Mouse (Mus musculus) midbrain, embryonic 10.5 days (tissue): ENCODE measurements around the gene Ndufa8. TPM values are rescaled to one million over a fixed set of nuclear protein-coding genes. Genes with fewer than 3 reads are reported as not detected.

ENCODE experiments used
- DNase-seq: peaks from one replicate; pipeline ENCODE4 v3.0.0-alpha.2; 2017; ENCODE audit warnings: low spot score
- H3K27ac ChIP-seq: fragments of 300-500 bp; sonication (generic); replicated peaks from 2 replicates; pipeline ENCODE4 v1.5.1; 2016; ENCODE audit warnings: mild to moderate bottlenecking
- H3K27me3 ChIP-seq: fragments of 300-500 bp; sonication (generic); 2 replicates; pipeline ENCODE4 v1.6.1; 2016; ENCODE audit warnings: low read depth, mild to moderate bottlenecking; ENCODE audit not compliant: poor library complexity, severe bottlenecking
- H3K36me3 ChIP-seq: fragments of 300-500 bp; sonication (generic); 2 replicates; pipeline ENCODE4 v1.6.1; 2016; ENCODE audit warnings: mild to moderate bottlenecking, moderate library complexity
- H3K4me1 ChIP-seq: fragments of 300-500 bp; sonication (generic); 2 replicates; pipeline ENCODE4 v1.6.1; 2016
- H3K4me3 ChIP-seq: fragments of 300-500 bp; sonication (generic); 2 replicates; pipeline ENCODE4 v1.5.1; 2016; ENCODE audit warnings: mild to moderate bottlenecking, moderate library complexity
- H3K9me3 ChIP-seq: fragments of 300-500 bp; sonication (generic); replicated peaks from 2 replicates; pipeline ENCODE4 v1.6.1; 2016; ENCODE audit warnings: mild to moderate bottlenecking
- WGBS: fragments of 180-500 bp; shearing (Covaris S2); methylation state at CpG from one replicate; pipeline ENCODE4 v1.1.7; 2016; 5-methylcytosine and 5-hydroxymethylcytosine counted together
- polyA plus RNA-seq: library from polyadenylated mRNA; unstranded; fragments of >200 nt; fragmentation: Nextera tagmentation; extraction: Ambion mirVana; gene quantifications from 2 replicates; pipeline ENCODE4 v1.2.1, GENCODE M21; 2016

Ndufa8 gene
- polyA plus RNA-seq, 1 experiment from 2014 or later: 202 TPM

GRCm38 (mm10) chr2:36077160-36077761 is 28.1 kb upstream of the Ndufa8 start:
- Histone ChIP-seq H3K4me1 (peaks cover 10% of the 10 kb centered on the region), H3K4me3 (no peak overlapping the region), H3K27ac (no peak overlapping the region), H3K27me3 (peaks cover 13% of the 10 kb centered on the region; the same call in 1 of the 2 replicates), H3K36me3 (no peaks in the 10 kb centered on the region), H3K9me3 (no peaks in the 10 kb centered on the region)
- no peak for DNase-seq
- 34% methylated on average over 11 of the region's 11 CpGs for WGBS

GRCm38 (mm10) chr2:36075210-36075609 is 26.0 kb upstream of the Ndufa8 start:
- Histone ChIP-seq H3K9me3 (no peaks in the 10 kb centered on the region), H3K4me3 (no peak overlapping the region), H3K4me1 (peaks cover 7% of the 10 kb centered on the region), H3K27me3 (peaks cover 13% of the 10 kb centered on the region; the same call in 1 of the 2 replicates), H3K36me3 (no peaks in the 10 kb centered on the region), H3K27ac (no peak overlapping the region)
- WGBS: 88% methylated on average over 5 of the region's 5 CpGs
- no peak for DNase-seq

GRCm38 (mm10) chr2:36073781-36074180 is 24.6 kb upstream of the Ndufa8 start:
- no peak for DNase-seq
- Histone ChIP-seq H3K4me1 (peaks cover 7% of the 10 kb centered on the region), H3K4me3 (no peak overlapping the region), H3K27ac (no peak overlapping the region), H3K36me3 (no peaks in the 10 kb centered on the region), H3K27me3 (peaks cover 7% of the 10 kb centered on the region; the same call in 1 of the 2 replicates), H3K9me3 (no peaks in the 10 kb centered on the region)
- WGBS: 58% methylated on average over 3 of the region's 3 CpGs

- Histone ChIP-seq H3K9me3 (no peaks in the 10 kb centered on the region), H3K4me1 (no peaks in the 10 kb centered on the region; the same call in 1 of the 2 replicates), H3K27me3 (peaks cover 4% of the 10 kb centered on the region; the same call in 1 of the 2 replicates), H3K27ac (no peak overlapping the region), H3K36me3 (no peaks in the 10 kb centered on the region), H3K4me3 (no peak overlapping the region)
- 81% methylated on average over 8 of the region's 8 CpGs for WGBS
- DNase-seq: no peak
These were observed 22.6 kb upstream of the Ndufa8 start for GRCm38 (mm10) chr2:36071660-36072305.

GRCm38 (mm10) chr2:36067132-36067531 is 17.9 kb upstream of the Ndufa8 start:
- no peak for DNase-seq
- H3K36me3 ChIP-seq: no peaks in the 10 kb centered on the region
- H3K27ac ChIP-seq: no peak overlapping the region
- H3K27me3 ChIP-seq: peaks cover 4% of the 10 kb centered on the region; the same call in 1 of the 2 replicates
- no peak overlapping the region for H3K4me3 ChIP-seq
- WGBS: 74% methylated on average over 9 of the region's 9 CpGs
- no peaks in the 10 kb centered on the region for H3K9me3 ChIP-seq
- H3K4me1 ChIP-seq: no peaks in the 10 kb centered on the region; the same call in 1 of the 2 replicates

- H3K27me3 ChIP-seq: no peaks in the 10 kb centered on the region
- 75% methylated on average over 5 of the region's 5 CpGs for WGBS
- no peak overlapping the region for H3K4me3 ChIP-seq
- no peaks in the 10 kb centered on the region for H3K9me3 ChIP-seq
- DNase-seq: no peak
- no peaks in the 10 kb centered on the region for H3K36me3 ChIP-seq
- H3K4me1 ChIP-seq: no peaks in the 10 kb centered on the region
- no peak overlapping the region for H3K27ac ChIP-seq
These were observed 12.2 kb upstream of the Ndufa8 start for GRCm38 (mm10) chr2:36061409-36061808.

- Histone ChIP-seq H3K27me3 (no peaks in the 10 kb centered on the region), H3K9me3 (no peaks in the 10 kb centered on the region), H3K36me3 (no peaks in the 10 kb centered on the region), H3K4me1 (no peaks in the 10 kb centered on the region), H3K27ac (no peak overlapping the region), H3K4me3 (no peak overlapping the region)
- WGBS: 53% methylated on average over 3 of the region's 3 CpGs
- DNase-seq: no peak
These were observed 7.0 kb upstream of the Ndufa8 start for GRCm38 (mm10) chr2:36056248-36056647.

- no peak overlapping the region for H3K27ac ChIP-seq
- no peaks in the 10 kb centered on the region for H3K27me3 ChIP-seq
- H3K4me3 ChIP-seq: no peak overlapping the region
- no peak for DNase-seq
- peaks cover 12% of the 10 kb centered on the region for H3K4me1 ChIP-seq
- 81% methylated on average over 3 of the region's 3 CpGs for WGBS
- no peaks in the 10 kb centered on the region for H3K36me3 ChIP-seq
- no peaks in the 10 kb centered on the region for H3K9me3 ChIP-seq
These were observed 4.0 kb upstream of the Ndufa8 start for GRCm38 (mm10) chr2:36053249-36053648.

GRCm38 (mm10) chr2:36049567-36049954 is 355 bp upstream of the Ndufa8 start:
- no peaks in the 10 kb centered on the region for H3K36me3 ChIP-seq
- no peaks in the 10 kb centered on the region for H3K9me3 ChIP-seq
- peak overlapping the region; percentile 80 for H3K4me3 ChIP-seq
- H3K27ac ChIP-seq: peak overlapping the region; percentile 85; the same call in 1 of the 2 replicates
- DNase-seq: no peak
- H3K4me1 ChIP-seq: peaks cover 21% of the 10 kb centered on the region
- 42% methylated on average over 10 of the region's 10 CpGs for WGBS
- H3K27me3 ChIP-seq: no peaks in the 10 kb centered on the region

GRCm38 (mm10) chr2:36048164-36048563 is 1.0 kb downstream of the Ndufa8 start:
- H3K27me3 ChIP-seq: no peaks in the 10 kb centered on the region
- WGBS: 82% methylated on average over 8 of the region's 8 CpGs
- no peak overlapping the region for H3K27ac ChIP-seq
- H3K36me3 ChIP-seq: peaks cover 9% of the 10 kb centered on the region
- peaks cover 21% of the 10 kb centered on the region for H3K4me1 ChIP-seq
- DNase-seq: no peak
- no peaks in the 10 kb centered on the region for H3K9me3 ChIP-seq
- H3K4me3 ChIP-seq: peak overlapping the region; percentile 80

- H3K27ac ChIP-seq: no peak overlapping the region
- no peaks in the 10 kb centered on the region for H3K9me3 ChIP-seq
- no peaks in the 10 kb centered on the region for H3K4me1 ChIP-seq
- no peak overlapping the region for H3K4me3 ChIP-seq
- peaks cover 53% of the 10 kb centered on the region for H3K36me3 ChIP-seq
- 91% methylated on average over 1 of the region's 1 CpGs for WGBS
- H3K27me3 ChIP-seq: no peaks in the 10 kb centered on the region
- no peak for DNase-seq
These were observed 8.3 kb downstream of the Ndufa8 start for GRCm38 (mm10) chr2:36040872-36041271.

- Histone ChIP-seq H3K4me3 (no peak overlapping the region), H3K4me1 (no peaks in the 10 kb centered on the region), H3K27ac (no peak overlapping the region), H3K36me3 (peaks cover 62% of the 10 kb centered on the region), H3K9me3 (no peaks in the 10 kb centered on the region), H3K27me3 (no peaks in the 10 kb centered on the region)
- WGBS: 83% methylated on average over 7 of the region's 7 CpGs
- no peak for DNase-seq
These were observed 9.8 kb downstream of the Ndufa8 start for GRCm38 (mm10) chr2:36039297-36039985.
